Mouse (Mus musculus): Measurements from ENCODE around the gene Fam167b. TPM values are rescaled to one million over a fixed set of nuclear protein-coding genes. Genes with fewer than 3 reads are reported as not detected.

The Fam167b gene
- polyA plus RNA-seq, 1 experiment from 2014 or later = 0.31 TPM

GRCm38 (mm10) chr4:129572236-129573092 is 5.9 kb downstream of the Fam167b start:
- no peak overlapping the region for H3K4me3 ChIP-seq
- H3K9ac ChIP-seq = no peak overlapping the region
- ATAC-seq (replicated peaks) = no peak
- no peaks in the 10 kb centered on the region for H3K27me3 ChIP-seq (replicated peaks)
- no peaks in the 10 kb centered on the region for H3K9me3 ChIP-seq
- H3K27ac ChIP-seq = no peak overlapping the region
- 82% methylated on average over 13 of the region's 13 CpGs for WGBS
- no peak overlapping the region for H3K4me2 ChIP-seq
- no peaks in the 10 kb centered on the region for H3K36me3 ChIP-seq (replicated peaks)
- H3K4me1 ChIP-seq = peaks cover 6% of the 10 kb centered on the region; the same call in 1 of the 2 replicates

GRCm38 (mm10) chr4:129571551-129572084 is 6.7 kb downstream of the Fam167b start:
- no peaks in the 10 kb centered on the region for H3K9me3 ChIP-seq
- no peaks in the 10 kb centered on the region for H3K4me1 ChIP-seq
- 74% methylated on average over 8 of the region's 8 CpGs for WGBS
- no peak overlapping the region for H3K4me3 ChIP-seq
- ATAC-seq (replicated peaks) = no peak
- no peak overlapping the region for H3K9ac ChIP-seq
- no peaks in the 10 kb centered on the region for H3K27me3 ChIP-seq (replicated peaks)
- no peak overlapping the region for H3K4me2 ChIP-seq
- H3K27ac ChIP-seq = no peak overlapping the region
- H3K36me3 ChIP-seq (replicated peaks) = no peaks in the 10 kb centered on the region

- no peak overlapping the region for H3K4me2 ChIP-seq
- no peaks in the 10 kb centered on the region for H3K27me3 ChIP-seq (replicated peaks)
- ATAC-seq (replicated peaks) = no peak
- no peaks in the 10 kb centered on the region for H3K9me3 ChIP-seq
- no peaks in the 10 kb centered on the region for H3K4me1 ChIP-seq
- no peaks in the 10 kb centered on the region for H3K36me3 ChIP-seq (replicated peaks)
- no peak overlapping the region for H3K27ac ChIP-seq
- H3K9ac ChIP-seq = no peak overlapping the region
- WGBS = 93% methylated on average over 6 of the region's 6 CpGs
- H3K4me3 ChIP-seq = no peak overlapping the region
Observed at GRCm38 (mm10) chr4:129570028-129570427, 8.3 kb downstream of the Fam167b start.

GRCm38 (mm10) chr4:129568366-129568765 is 10.0 kb downstream of the Fam167b start:
- Histone ChIP-seq H3K4me1 (no peaks in the 10 kb centered on the region), H3K27ac (no peak overlapping the region), H3K4me2 (no peak overlapping the region), H3K4me3 (no peak overlapping the region), H3K27me3 (replicated peaks) (no peaks in the 10 kb centered on the region), H3K36me3 (replicated peaks) (no peaks in the 10 kb centered on the region), H3K9me3 (no peaks in the 10 kb centered on the region), H3K9ac (no peak overlapping the region)
- ATAC-seq (replicated peaks) = no peak
- WGBS = 93% methylated on average over 7 of the region's 7 CpGs

- no peaks in the 10 kb centered on the region for H3K36me3 ChIP-seq (replicated peaks)
- WGBS = 83% methylated on average over 6 of the region's 6 CpGs
- no peak for ATAC-seq (replicated peaks)
Observed at GRCm38 (mm10) chr4:129565139-129565538, 13.2 kb downstream of the Fam167b start.

GRCm38 (mm10) chr4:129563718-129564117 is 14.6 kb downstream of the Fam167b start:
- H3K4me2 ChIP-seq = no peak overlapping the region
- no peaks in the 10 kb centered on the region for H3K27me3 ChIP-seq (replicated peaks)
- no peaks in the 10 kb centered on the region for H3K4me1 ChIP-seq
- ATAC-seq (replicated peaks) = no peak
- no peak overlapping the region for H3K9ac ChIP-seq
- no peak overlapping the region for H3K27ac ChIP-seq
- H3K9me3 ChIP-seq = no peaks in the 10 kb centered on the region
- WGBS = 77% methylated on average over 8 of the region's 8 CpGs
- H3K36me3 ChIP-seq (replicated peaks) = no peaks in the 10 kb centered on the region
- H3K4me3 ChIP-seq = no peak overlapping the region

More at GRCm38 (mm10) chr4:129565139-129565538, 13.2 kb downstream of the Fam167b start:
- H3K9ac ChIP-seq = no peak overlapping the region
- no peak overlapping the region for H3K4me3 ChIP-seq
- no peaks in the 10 kb centered on the region for H3K27me3 ChIP-seq (replicated peaks)
- H3K4me2 ChIP-seq = no peak overlapping the region
- H3K9me3 ChIP-seq = no peaks in the 10 kb centered on the region
- no peak overlapping the region for H3K27ac ChIP-seq
- H3K4me1 ChIP-seq = no peaks in the 10 kb centered on the region

- no peak overlapping the region for H3K4me3 ChIP-seq
- no peaks in the 10 kb centered on the region for H3K36me3 ChIP-seq (replicated peaks)
- no peaks in the 10 kb centered on the region for H3K27me3 ChIP-seq (replicated peaks)
- ATAC-seq (replicated peaks) = no peak
- no peak overlapping the region for H3K9ac ChIP-seq
- H3K9me3 ChIP-seq = no peaks in the 10 kb centered on the region
- peaks cover 3% of the 10 kb centered on the region for H3K4me1 ChIP-seq
- no peak overlapping the region for H3K4me2 ChIP-seq
- WGBS = 88% methylated on average over 5 of the region's 5 CpGs
- H3K27ac ChIP-seq = no peak overlapping the region
Observed at GRCm38 (mm10) chr4:129561184-129561583, 17.2 kb downstream of the Fam167b start.

GRCm38 (mm10) chr4:129558321-129558955 is 19.9 kb downstream of the Fam167b start:
- WGBS = 86% methylated on average over 12 of the region's 12 CpGs
- H3K4me3 ChIP-seq = no peak overlapping the region
- H3K27ac ChIP-seq = no peak overlapping the region
- H3K9ac ChIP-seq = no peak overlapping the region
- H3K36me3 ChIP-seq (replicated peaks) = no peaks in the 10 kb centered on the region
- ATAC-seq (replicated peaks) = no peak
- no peaks in the 10 kb centered on the region for H3K9me3 ChIP-seq
- H3K27me3 ChIP-seq (replicated peaks) = no peaks in the 10 kb centered on the region
- H3K4me1 ChIP-seq = peaks cover 11% of the 10 kb centered on the region
- no peak overlapping the region for H3K4me2 ChIP-seq

GRCm38 (mm10) chr4:129557256-129557808 is 21.0 kb downstream of the Fam167b start:
- WGBS = 79% methylated on average over 9 of the region's 9 CpGs
- Histone ChIP-seq H3K36me3 (replicated peaks) (no peaks in the 10 kb centered on the region), H3K9me3 (no peaks in the 10 kb centered on the region), H3K9ac (no peak overlapping the region), H3K27me3 (replicated peaks) (no peaks in the 10 kb centered on the region), H3K27ac (no peak overlapping the region), H3K4me3 (no peak overlapping the region), H3K4me2 (peak overlapping the region; percentile 67), H3K4me1 (peaks cover 11% of the 10 kb centered on the region)
- ATAC-seq (replicated peaks) = peak; percentile 20; the same call in 1 of the 2 replicates

GRCm38 (mm10) chr4:129556532-129557223 is 21.7 kb downstream of the Fam167b start:
- peak overlapping the region; percentile 37; the same call in 1 of the 2 replicates for H3K9ac ChIP-seq
- WGBS = 8% methylated on average over 32 of the region's 33 CpGs
- peak; percentile 79 for ATAC-seq (replicated peaks)
- peak overlapping the region; percentile 67 for H3K4me2 ChIP-seq
- peak overlapping the region; percentile 48 for H3K4me3 ChIP-seq
- no peaks in the 10 kb centered on the region for H3K9me3 ChIP-seq
- no peaks in the 10 kb centered on the region for H3K36me3 ChIP-seq (replicated peaks)
- peaks cover 11% of the 10 kb centered on the region for H3K4me1 ChIP-seq
- H3K27ac ChIP-seq = peak overlapping the region; percentile 73
- H3K27me3 ChIP-seq (replicated peaks) = no peaks in the 10 kb centered on the region

- Histone ChIP-seq H3K9ac (peak overlapping the region; percentile 47), H3K9me3 (no peaks in the 10 kb centered on the region), H3K4me3 (peak overlapping the region; percentile 48), H3K4me1 (peaks cover 11% of the 10 kb centered on the region), H3K36me3 (replicated peaks) (no peaks in the 10 kb centered on the region), H3K4me2 (peak overlapping the region; percentile 67), H3K27ac (peak overlapping the region; percentile 73), H3K27me3 (replicated peaks) (no peaks in the 10 kb centered on the region)
- ATAC-seq (replicated peaks) = peak; percentile 78
- under 1% methylated on average over 24 of the region's 24 CpGs for WGBS
Observed at GRCm38 (mm10) chr4:129555862-129556531, 22.4 kb downstream of the Fam167b start.

All from midbrain, embryonic 15.5 days (tissue).